Mouse (Mus musculus) adrenal gland, adult (tissue): ENCODE results near the gene Nepro.

Experiments
- DNase-seq, 2 experiments: peaks; one replicate each; pipeline ENCODE4 v3.0.0; 2022 to 2023; ENCODE audit warnings: low spot score in 1 of 2; ENCODE audit not compliant: inconsistent age in 2 of 2

Gene Nepro

GRCm38 (mm10) chr16:44702272-44702671 lies 21.8 kb upstream of the Nepro start:
- DNase-seq, result no peak

- no peak for DNase-seq
These were observed 20.6 kb upstream of the Nepro start for GRCm38 (mm10) chr16:44703458-44703857.

GRCm38 (mm10) chr16:44716305-44717140 lies 7.6 kb upstream of the Nepro start:
- DNase-seq, result peak; percentile 34 to 86

GRCm38 (mm10) chr16:44717141-44717634 lies 6.9 kb upstream of the Nepro start:
- no peak for DNase-seq

- peak in 1 of 2 experiments; percentile 31 for DNase-seq
These were observed 6.3 kb upstream of the Nepro start for GRCm38 (mm10) chr16:44717838-44718237.

GRCm38 (mm10) chr16:44719349-44719748 lies 4.8 kb upstream of the Nepro start:
- peak in 1 of 2 experiments; percentile 63 for DNase-seq

GRCm38 (mm10) chr16:44720518-44720917 lies 3.6 kb upstream of the Nepro start:
- peak in 1 of 2 experiments; percentile 48 for DNase-seq

- DNase-seq, result peak in 1 of 2 experiments; percentile 55
These were observed 1.4 kb upstream of the Nepro start for GRCm38 (mm10) chr16:44722666-44723065.

GRCm38 (mm10) chr16:44724847-44725246 lies 746 bp downstream of the Nepro start:
- DNase-seq, result no peak

GRCm38 (mm10) chr16:44725286-44726223 lies 1.5 kb downstream of the Nepro start:
- peak; percentile 78 to 95 for DNase-seq

- DNase-seq, result no peak
These were observed 3.4 kb downstream of the Nepro start for GRCm38 (mm10) chr16:44727525-44727924.

GRCm38 (mm10) chr16:44734059-44734458 lies 10.0 kb downstream of the Nepro start:
- DNase-seq, result peak in 1 of 2 experiments; percentile 56

GRCm38 (mm10) chr16:44735676-44736075 lies 11.6 kb downstream of the Nepro start:
- DNase-seq, result no peak

GRCm38 (mm10) chr16:44736118-44736517 lies 12.0 kb downstream of the Nepro start:
- no peak for DNase-seq

GRCm38 (mm10) chr16:44742753-44743152 lies 18.7 kb downstream of the Nepro start:
- DNase-seq, result no peak

- no peak for DNase-seq
These were observed 21.4 kb downstream of the Nepro start for GRCm38 (mm10) chr16:44745471-44745865.

GRCm38 (mm10) chr16:44745866-44746562 lies 21.9 kb downstream of the Nepro start, which contains the start of gene Gtpbp8:
TSS of gene Gtpbp8 (minus strand) at chr16:44746363.
- peak; percentile 89 to 97 for DNase-seq

GRCm38 (mm10) chr16:44748007-44748406 lies 23.9 kb downstream of the Nepro start:
- DNase-seq, result no peak

GRCm38 (mm10) chr16:44757700-44758099 lies 33.6 kb downstream of the Nepro start:
- no peak for DNase-seq

- no peak for DNase-seq
These were observed 37.7 kb downstream of the Nepro start for GRCm38 (mm10) chr16:44761811-44762210.
